Mouse (Mus musculus) G1E (cell line): Measurements from ENCODE around the gene Ccn6.

Experiments used
- CTCF ChIP-seq: IDR thresholded peaks from 2 replicates; pipeline ENCODE4 v1.5.1; 2012; ENCODE audit warnings: low read depth, low read length, inconsistent platforms, mixed read lengths
- GATA1 ChIP-seq: IDR thresholded peaks from 2 replicates; pipeline ENCODE4 v1.6.1; 2012; ENCODE audit warnings: borderline replicate concordance, low read length, inconsistent platforms, mixed read lengths
- TAL1 ChIP-seq: conservative IDR thresholded peaks from 2 replicates; pipeline ENCODE4 v1.6.1; 2012; ENCODE audit warnings: low read depth, low read length, inconsistent platforms, mixed read lengths

DNA sequence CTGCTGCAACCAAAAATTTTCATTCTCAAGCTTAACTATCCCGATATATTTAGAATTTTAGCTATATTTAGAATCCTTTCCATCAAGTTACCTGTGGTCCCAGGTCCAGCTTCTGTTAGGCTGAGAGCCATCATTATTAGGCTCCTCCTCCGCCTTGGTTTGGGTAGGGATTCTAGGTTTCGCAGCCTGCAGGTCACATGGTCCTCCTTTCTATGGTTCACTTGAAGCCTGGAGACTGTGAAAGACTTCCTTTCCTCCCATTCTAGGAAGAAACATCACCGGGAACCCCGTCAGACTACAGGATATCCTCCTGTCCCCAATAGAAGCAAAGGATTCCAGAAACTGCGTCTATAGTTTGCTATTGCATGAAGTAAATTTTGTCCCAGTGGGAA, 8.9 kb upstream of the Ccn6 start:
- TF ChIP-seq GATA1 (no peak), CTCF (no peak), TAL1 (no peak)
